Mouse (Mus musculus) mouse trophoblast stem cell (cell line): ENCODE measurements around the gene Psmd2.

Experiments
- in situ Hi-C, 2 experiments: fragments of 300-500 bp; cut with MseI, MboI; formaldehyde crosslinking; loops; 2 replicates in 1 of 2; 3 replicates in 1 of 2; pipeline ENCODE4 v1.15.1; 2025

The Psmd2 gene

DNA sequence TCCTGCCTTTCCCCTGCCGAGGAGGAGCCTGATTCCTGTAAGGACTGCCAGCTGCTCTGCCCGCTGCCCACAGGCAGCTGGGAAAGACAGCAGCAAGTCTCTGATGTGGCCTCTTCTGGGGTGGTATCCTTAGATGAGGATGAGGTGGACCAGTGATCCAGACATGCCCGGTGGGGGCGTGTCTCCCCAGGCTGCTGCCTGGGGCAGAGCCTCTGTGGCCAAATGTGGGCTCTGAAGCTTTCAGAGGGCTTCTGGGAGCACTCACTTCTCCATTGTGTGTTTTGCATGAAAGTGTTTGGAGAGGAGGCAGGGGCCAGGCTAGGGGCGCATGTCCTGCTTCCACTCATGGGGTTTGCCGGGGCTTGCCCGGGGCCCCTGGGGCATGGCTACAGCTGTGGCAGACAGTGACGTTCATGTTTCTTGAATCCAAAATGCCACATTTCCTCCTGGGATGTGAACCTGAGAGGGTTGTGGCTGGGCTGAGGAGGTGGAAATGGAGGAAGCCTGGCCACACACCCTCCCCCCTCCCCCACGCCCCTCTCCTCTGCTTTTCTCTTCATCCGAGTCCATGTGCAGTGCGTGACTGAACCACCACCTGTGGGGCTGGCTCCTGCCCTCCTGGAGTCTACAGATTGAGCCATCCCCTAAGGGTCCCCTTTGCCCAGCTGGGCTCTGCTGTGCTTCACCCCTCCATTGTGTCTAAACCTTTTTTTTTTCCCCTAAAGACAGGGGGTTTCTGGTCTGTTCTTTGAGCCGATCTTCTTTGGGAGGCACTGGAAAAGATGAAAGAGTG, 50.5 kb downstream of the Psmd2 start:
- in situ Hi-C loops, result no loop called here

DNA sequence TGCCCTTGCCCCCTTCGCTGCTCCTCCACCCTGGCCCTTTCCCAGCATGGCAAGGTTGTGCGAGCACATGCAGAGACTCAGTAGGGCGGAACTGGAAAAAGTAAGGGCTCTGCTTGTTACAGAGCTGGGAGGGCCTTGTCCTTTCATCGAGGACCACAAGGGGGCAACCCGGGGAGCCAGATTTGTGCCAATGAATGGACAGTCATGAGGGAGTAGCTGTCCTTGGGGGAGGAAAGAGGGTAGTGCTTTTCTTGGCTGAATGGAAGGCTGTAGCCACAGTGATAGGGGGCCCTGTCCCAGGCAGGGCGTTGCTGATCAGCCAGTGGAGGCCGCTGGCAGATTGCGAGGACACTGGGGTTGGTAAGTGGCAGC, 51.1 kb downstream of the Psmd2 start:
- in situ Hi-C loops, result no loop called here

DNA sequence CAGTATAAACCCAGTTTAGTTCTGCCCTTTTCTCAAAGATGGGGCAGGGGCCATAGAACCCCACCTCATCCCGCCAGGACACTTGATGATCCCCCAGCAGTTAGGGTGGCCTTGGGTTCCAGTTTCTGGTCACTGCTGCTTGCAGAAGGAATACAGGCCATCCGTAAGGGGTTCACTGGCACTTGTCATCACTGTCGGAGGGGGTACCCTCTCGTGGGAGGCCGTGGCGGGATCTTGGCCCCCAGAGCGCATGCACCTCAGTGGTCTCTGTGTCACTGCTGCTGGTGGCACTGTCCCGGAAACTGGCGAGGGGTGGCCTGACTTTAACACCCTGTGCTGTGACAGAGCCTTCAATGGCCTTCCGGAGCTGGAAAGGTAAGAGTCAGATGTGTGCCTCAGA, 51.6 kb downstream of the Psmd2 start:
- in situ Hi-C loops, result no loop called here

DNA sequence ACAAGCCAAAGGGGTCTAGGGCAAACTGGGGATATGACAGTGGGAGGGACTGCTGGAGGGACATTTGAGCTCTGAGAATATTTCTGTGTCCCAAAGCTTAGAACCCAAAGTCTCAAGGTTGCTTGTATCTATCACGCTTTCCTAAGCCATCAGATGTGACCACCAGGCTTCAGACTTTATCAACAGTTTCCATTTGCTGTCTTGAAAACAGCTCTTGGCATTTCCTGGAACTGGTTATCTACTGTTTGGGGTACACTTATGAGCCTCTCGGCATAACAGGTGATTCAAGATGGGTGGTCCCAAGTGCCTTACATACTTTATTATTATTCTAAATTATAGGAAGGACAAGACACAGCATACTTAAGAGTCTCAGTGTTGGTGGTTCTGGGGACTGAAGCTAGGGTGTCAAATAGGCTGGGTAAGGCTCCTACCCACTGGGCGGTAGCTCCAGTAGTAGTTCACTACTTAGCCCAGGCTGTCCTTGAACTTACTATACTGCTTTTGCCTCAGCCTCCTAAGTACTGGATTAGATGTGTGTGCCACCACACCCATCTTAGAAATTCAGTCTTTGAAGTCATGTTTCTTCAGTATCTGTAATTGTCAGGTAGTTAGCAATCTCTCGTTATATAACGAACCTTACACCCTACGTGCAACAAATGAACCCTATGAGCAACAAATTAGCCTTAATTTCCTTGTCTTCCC, 52.4 kb downstream of the Psmd2 start:
- in situ Hi-C loops, result no loop called here

DNA sequence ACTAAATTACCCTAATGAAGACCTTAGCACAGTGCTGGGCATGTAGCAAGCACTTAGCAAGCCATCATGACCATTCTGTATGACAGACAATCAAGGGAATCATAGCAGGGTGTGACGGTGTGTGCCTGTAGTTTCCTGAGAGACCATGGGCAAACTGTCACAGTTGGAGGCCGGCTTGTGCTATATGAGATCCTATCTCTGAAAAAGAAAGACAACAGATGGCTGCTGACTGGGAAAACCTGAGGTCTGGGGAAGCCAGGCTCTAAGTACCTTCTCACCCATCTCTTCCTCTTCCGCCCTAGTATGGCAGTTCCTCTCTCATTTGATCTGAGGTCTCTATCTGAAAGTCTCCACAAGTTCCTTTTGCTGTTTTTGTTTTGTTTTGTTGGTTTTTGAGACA, 54.3 kb downstream of the Psmd2 start:
- in situ Hi-C loops, result no loop called here

DNA sequence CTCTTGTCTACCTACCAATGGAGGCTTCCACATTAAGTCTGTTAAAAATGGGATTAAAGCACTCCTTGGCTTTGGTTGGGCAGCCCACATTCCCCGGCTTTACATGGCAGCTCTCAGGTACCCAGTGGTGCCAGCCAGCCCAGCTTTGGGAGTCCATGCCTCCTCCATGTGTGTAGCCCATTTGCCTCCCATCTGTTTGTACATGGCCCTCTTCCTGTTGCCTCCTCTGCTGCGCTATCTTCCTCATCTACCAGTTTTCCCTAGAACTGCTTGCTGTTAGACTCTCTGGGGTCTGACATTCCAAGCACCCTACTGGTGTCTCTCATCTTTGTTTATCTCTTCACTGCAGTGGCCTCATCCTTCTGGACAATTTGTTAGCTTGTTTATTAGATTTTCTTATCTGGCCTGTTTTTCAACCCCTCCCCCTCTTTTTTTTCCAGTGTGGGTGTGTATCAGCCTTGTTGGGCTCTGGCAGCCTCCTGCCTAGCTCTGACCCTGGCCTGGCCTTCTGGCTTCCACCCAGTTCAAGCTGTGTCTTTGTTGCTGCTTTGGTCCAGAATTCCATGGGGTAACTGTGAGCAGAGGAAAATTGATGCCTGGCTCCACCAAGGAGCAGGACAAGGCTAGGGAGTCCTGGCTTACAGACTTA, 55.1 kb downstream of the Psmd2 start:
- in situ Hi-C loops, result no loop called here

DNA sequence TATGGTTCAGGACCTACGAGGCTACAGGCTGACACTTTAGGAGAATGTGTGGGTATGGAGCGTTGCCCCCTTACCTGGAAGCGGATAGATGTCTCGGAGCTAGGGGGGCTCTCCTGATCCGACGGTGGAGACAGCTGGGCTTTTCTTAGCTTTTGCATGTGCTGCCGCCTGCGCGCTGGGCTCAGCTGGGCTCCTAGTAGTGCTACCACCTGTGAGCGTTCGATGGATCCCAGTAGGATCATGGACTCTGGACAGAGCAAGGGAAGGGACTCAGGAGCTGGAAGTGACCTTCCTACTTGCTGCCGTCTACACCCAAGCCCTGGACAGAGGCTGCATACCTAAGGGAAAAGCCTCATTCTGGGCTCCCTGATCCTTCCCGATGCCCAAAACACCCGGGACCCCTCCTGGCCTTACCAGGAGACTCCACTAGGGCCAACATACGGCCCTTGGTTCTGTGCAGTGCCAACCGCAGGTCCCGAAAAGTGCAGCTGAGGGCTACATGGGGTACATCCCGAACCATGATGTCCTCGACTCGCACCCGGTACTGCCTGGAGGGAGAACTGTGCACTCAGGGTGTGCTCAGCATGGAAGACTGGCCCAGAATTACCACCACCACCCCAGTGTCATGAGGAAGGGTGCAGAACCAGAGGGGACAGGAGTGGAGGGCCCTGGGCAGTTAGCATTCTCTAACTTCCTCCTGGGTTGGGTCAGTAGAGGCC, 56.9 kb downstream of the Psmd2 start:
- in situ Hi-C loops, result no loop called here

DNA sequence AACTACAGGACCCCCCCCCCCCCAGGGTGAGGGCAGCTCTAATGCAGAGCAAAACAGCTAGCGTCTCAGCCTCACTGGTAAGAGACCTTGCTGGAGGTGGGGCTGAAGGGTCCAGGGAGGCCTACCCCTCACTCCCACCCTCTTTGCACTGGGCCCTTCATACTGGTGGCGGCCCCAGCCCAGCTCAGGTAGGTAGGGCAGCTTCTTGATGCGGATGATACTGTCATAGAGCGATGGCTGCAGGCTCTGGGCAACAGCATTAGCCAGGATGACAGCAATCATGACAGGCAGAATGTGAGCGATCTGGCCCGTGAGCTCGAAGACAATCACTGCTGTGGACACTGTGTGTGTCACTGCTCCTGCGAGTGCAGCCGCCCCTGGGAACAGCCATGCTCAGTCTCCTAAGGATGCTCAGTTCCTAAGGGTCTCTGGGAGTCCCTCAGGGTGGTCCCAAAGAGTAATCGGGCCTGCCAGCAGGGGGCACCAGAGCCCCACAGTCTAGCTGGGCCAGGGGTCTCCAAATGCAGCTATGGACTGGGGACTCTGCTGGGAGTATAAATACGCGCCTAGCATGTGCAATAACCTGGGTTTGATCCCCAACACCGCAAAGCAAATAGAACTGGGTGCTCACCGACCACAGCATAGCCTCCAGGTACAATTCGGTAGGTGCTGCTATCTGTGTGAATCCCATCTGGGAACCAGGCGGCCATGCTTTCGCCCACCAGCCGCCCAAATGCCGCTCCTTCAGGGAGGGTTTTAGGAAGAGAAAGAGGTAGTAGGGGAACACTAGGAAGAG, 57.7 kb downstream of the Psmd2 start:
- in situ Hi-C loops, result no loop called here

DNA sequence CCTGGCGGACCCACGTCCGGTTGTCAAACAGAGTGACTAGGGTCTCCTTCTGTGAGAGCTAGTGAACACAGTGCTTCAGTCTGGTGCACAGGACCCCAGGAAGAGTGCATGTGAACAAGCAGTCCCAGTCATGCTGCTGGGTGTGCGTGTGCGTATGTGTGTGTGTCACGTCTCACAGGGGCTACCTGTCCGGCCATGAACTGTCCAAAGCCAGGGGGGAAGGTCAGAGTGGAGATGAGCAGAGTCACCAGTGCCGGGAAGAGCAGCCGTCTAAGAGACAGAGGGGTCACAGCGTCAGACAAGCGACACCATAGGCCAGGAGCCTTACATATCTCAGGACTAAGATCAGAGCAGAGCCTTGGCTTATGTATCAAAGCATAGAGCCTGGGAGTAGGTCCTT, 58.9 kb downstream of the Psmd2 start:
- in situ Hi-C loops, result no loop called here

DNA sequence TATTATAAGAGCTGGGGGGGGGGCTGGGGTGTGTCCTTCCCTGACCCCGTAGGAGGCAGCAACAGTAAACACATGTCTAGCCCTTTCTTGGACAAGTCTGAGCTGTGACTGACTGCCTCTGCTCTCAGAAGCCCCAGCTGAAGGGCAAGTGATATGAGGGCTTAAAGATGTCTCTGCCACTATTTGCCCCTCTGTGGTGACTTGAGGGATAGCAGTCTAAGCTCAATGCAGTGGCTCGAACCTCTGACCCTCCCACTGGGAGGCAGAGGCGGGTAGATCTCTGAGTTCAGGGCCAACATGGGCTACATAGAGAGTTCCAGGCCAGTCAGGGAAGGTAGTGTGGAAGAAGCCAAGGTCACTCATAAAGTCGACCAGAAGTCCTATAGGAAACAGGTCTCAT, 59.4 kb downstream of the Psmd2 start:
- in situ Hi-C loops, result no loop called here

DNA sequence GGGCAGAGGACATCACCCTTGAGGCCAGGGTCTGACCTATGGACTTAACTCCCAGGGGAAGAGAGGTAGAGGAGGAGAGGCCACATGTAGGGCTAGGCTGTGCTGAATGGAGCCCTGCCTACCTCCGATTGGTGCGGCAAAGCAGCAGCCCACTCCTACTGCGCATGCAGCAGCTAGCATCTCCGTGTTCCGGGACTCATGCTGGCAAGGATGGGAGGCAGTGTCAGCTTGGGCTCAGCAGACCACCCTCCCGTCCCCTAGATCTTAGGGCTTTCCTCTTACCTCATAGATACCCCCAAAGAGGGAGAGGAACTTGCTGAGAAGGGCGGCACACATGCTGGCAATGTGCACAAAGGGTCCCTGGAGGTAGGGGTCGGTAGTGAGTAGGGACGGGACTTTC, 60.7 kb downstream of the Psmd2 start:
- in situ Hi-C loops, result no loop called here

DNA sequence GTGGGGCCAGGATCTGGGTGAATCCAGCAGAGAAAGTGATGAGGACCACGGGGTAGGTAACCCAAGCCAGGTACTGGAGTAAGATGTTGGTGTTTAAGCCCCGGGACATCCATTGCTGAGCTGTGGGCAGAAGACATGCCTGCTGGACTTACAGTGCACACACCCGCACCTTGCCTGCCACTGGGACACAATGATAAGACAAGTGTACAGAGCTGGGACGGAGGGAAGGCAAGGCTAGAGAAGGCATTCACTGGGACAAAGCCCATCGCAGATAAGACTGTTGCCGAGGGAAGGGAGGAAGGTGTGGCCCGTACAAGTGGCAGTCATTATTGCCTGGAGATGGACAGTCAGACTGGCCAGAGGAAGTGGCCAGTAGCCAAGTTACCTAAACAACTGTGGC, 61.4 kb downstream of the Psmd2 start:
- in situ Hi-C loops, result no loop called here
